11 mouse cellular contexts compared by ENCODE assay signal in genomic region chr7:48937562-48937961, GRCm38 (mm10). TPM values are rescaled to one million over a fixed set of nuclear protein-coding genes. Genes with fewer than 3 reads are reported as not detected.
DNase-seq lines count a peak whose midpoint lies in the region; ATAC-seq and TF ChIP-seq lines count a peak whose summit lies in the region.
"Had no signal": no experiment of that assay in that cellular context is flagged by ENCODE, and none has a peak within 500 bp of the region (broad histone marks: within the 10 kb centered on the region; RNA-seq: fewer than 3 reads in every experiment).

No protein-coding gene starts in this region.

- H3K4me2 ChIP-seq in forebrain, embryonic 14.5 days (ENCODE audit: low read length) = no peak overlapping the region
- H3K4me2 ChIP-seq: intestine, embryonic 15.5 days had no signal

- no peaks in the 10 kb centered on the region for H3K36me3 ChIP-seq in forebrain, embryonic 14.5 days (ENCODE audit: control insufficient read depth, insufficient read depth, low read length)
- H3K36me3 ChIP-seq: intestine, embryonic 15.5 days had no signal

- TF ChIP-seq POLR2A in cerebellum, adult 2 months (IDR thresholded peaks at IDR 0.05; ENCODE audit: borderline replicate concordance, insufficient read depth, low read length) = no peak

- H3K9ac ChIP-seq in forebrain, embryonic 14.5 days (ENCODE audit: low read length) = no peak overlapping the region
- H3K9ac ChIP-seq: intestine, embryonic 15.5 days had no signal

- no peak overlapping the region for H3K4me3 ChIP-seq in forebrain, embryonic 14.5 days (ENCODE audit: low read depth, low read length)
- no peak overlapping the region for H3K4me3 ChIP-seq in cerebellum, adult 2 months (replicated peaks; ENCODE audit: insufficient read depth, low read depth, low read length)
- H3K4me3 ChIP-seq: heart, adult 2 months; intestine, embryonic 15.5 days had no signal

- TF ChIP-seq CTCF in cerebellum, adult 2 months (IDR thresholded peaks at IDR 0.05; ENCODE audit: borderline replicate concordance, insufficient read depth, low read depth, low read length) = no peak

- peak; percentile 91 for ATAC-seq in granulocyte monocyte progenitor cell, adult 5-6 weeks (replicated peaks; ENCODE audit: poor library complexity, severe bottlenecking)
- no peak for ATAC-seq in forebrain, embryonic 14.5 days
- ATAC-seq: intestine, embryonic 15.5 days; lung, postnatal 0 days had no signal

- WGBS in forebrain, embryonic 14.5 days = 87% methylated on average over 11 of the region's 11 CpGs
- WGBS in cerebellum, adult 2 months = 90% methylated on average over 11 of the region's 11 CpGs

- H3K9me3 ChIP-seq in forebrain, embryonic 14.5 days (replicated peaks; ENCODE audit: control insufficient read depth, low read length) = no peaks in the 10 kb centered on the region
- H3K9me3 ChIP-seq: intestine, embryonic 15.5 days had no signal

- H3K27me3 ChIP-seq in forebrain, embryonic 14.5 days (replicated peaks; ENCODE audit: control insufficient read depth, insufficient read depth, low read length) = 0 out of 2 replicates have a peak, but pooled peaks cover 7% of the 10 kb centered on the region
- H3K27me3 ChIP-seq in cerebellum, adult 2 months (ENCODE audit: control insufficient read depth, insufficient read depth, low read length) = no peaks in the 10 kb centered on the region
- H3K27me3 ChIP-seq: intestine, embryonic 15.5 days had no signal

- peak; percentile 74 for DNase-seq in layer of hippocampus, adult 9-11 months
- no peak for DNase-seq in layer of hippocampus, postnatal 14 days (ENCODE audit: low spot score in 2 of 2)
- peak; percentile 8 to 39 for DNase-seq in monocyte, adult 2 months (ENCODE audit: low read depth in 1 of 2, low spot score in 2 of 2)
- DNase-seq in thymus, postnatal 36 days = peak; percentile 88 to 93
- DNase-seq in forebrain, embryonic 14.5 days (ENCODE audit: low spot score) = no peak
- DNase-seq in cerebellum, adult 2 months = no peak
- no peak for DNase-seq in kidney, adult 8-10 months

- no peaks in the 10 kb centered on the region for H3K4me1 ChIP-seq in forebrain, embryonic 14.5 days (ENCODE audit: control insufficient read depth, insufficient read depth, low read length)
- peaks cover 22% of the 10 kb centered on the region for H3K4me1 ChIP-seq in cerebellum, adult 2 months (ENCODE audit: control insufficient read depth, insufficient read depth, low read length)
- H3K4me1 ChIP-seq: intestine, embryonic 15.5 days had no signal

- no peak overlapping the region for H3K27ac ChIP-seq in forebrain, embryonic 14.5 days (ENCODE audit: low read depth, low read length)
- no peak overlapping the region for H3K27ac ChIP-seq in cerebellum, adult 2 months (ENCODE audit: insufficient read depth, low read length)
- H3K27ac ChIP-seq: heart, adult 2 months; intestine, embryonic 15.5 days had no signal

RNA-seq across cellular contexts. Expression of gene Nav2, which starts 29.0 kb away (rescaled TPM):
- total RNA-seq in layer of hippocampus, postnatal 14 days (2021) = 100 to 1,000 TPM; 103 to 107 TPM
- 31.9 and 38.7 TPM in 2 replicates for total RNA-seq in granulocyte monocyte progenitor cell, adult 5-6 weeks (2014; fragmentation: Nextera tagmentation)
- 18.2 and 26.1 TPM in 2 replicates for total RNA-seq in granulocyte monocyte progenitor cell, adult 5-6 weeks (2017)
- 6.3 and 15.5 TPM in 2 replicates for polyA plus RNA-seq in forebrain, embryonic 14.5 days (2014; fragmentation: Nextera tagmentation; extraction: Ambion mirVana)
- polyA plus RNA-seq in cerebellum, adult 2 months (2012; rRNA removed) = 32.5 and 35.8 TPM in 2 replicates

RNA-seq across cellular contexts. Expression of gene E2f8, which starts 56.2 kb away (rescaled TPM):
- total RNA-seq in layer of hippocampus, postnatal 14 days (2021) = 1 to 10 TPM in 1 of 2 experiments, under 1 TPM in 1; 0.88 to 1.3 TPM
- total RNA-seq in granulocyte monocyte progenitor cell, adult 5-6 weeks (2014; fragmentation: Nextera tagmentation) = 92.7 and 99.0 TPM in 2 replicates
- total RNA-seq in granulocyte monocyte progenitor cell, adult 5-6 weeks (2017) = 29.6 and 41.6 TPM in 2 replicates
- 4.1 and 4.6 TPM in 2 replicates for polyA plus RNA-seq in forebrain, embryonic 14.5 days (2014; fragmentation: Nextera tagmentation; extraction: Ambion mirVana)
- 0.10 and 0.14 TPM in 2 replicates for polyA plus RNA-seq in cerebellum, adult 2 months (2012; rRNA removed)

Comparison
In these comparisons a context has a peak if more than half of its experiments do, and no peak if none do; other contexts are left out.
1. DNase-seq: peak in layer of hippocampus, adult 9-11 months (single experiment), monocyte, adult 2 months (2 of 2) and thymus, postnatal 36 days (2 of 2); none in layer of hippocampus, postnatal 14 days (0 of 2), forebrain, embryonic 14.5 days (single experiment), cerebellum, adult 2 months (0 of 2) and kidney, adult 8-10 months (0 of 2).
2. RNA of gene E2f8, which starts 56.2 kb away (total RNA-seq): 29.6 to 99.0 TPM in granulocyte monocyte progenitor cell, adult 5-6 weeks; 0.88 to 1.3 TPM in layer of hippocampus, postnatal 14 days; every median in the first group is over 10 times any median in the second.